Mouse (Mus musculus): ENCODE measurements around the gene Cept1. TPM values are rescaled to one million over a fixed set of nuclear protein-coding genes. Genes with fewer than 3 reads are reported as not detected.

The Cept1 gene
- polyA plus RNA-seq, 1 experiment, result 42.2 TPM

DNA sequence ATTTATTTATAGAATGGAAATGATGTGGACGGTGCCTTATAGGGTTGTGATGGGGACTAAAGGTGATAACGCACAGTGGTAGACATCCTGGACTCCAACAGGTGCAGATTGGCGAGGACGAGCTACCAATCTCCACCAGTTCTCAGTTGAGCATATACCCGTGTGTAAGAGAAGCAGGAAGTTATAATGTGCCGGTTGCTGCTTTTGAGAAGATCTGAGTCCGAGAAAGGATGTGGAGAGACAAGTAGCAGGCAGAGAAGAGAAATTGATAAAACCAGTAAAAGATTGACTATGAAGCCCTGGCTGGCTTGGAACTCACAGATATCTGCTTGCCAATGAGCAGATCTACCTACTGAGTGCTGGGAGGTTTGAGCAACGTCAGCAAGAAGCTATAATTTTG lies 54.4 kb downstream of the Cept1 start:
- Histone ChIP-seq H3K4me1 (ENCODE audit: control insufficient read depth, insufficient read depth, low read length) (no peaks in the 10 kb centered on the region), H3K27ac (ENCODE audit: insufficient read depth, low read length) (no peak overlapping the region), H3K4me3 (replicated peaks; ENCODE audit: insufficient read depth, low read depth, low read length) (no peak overlapping the region), H3K27me3 (ENCODE audit: control insufficient read depth, insufficient read depth, low read length) (no peaks in the 10 kb centered on the region)
- 90% methylated on average over 8 of the region's 8 CpGs for WGBS
- TF ChIP-seq POLR2A (IDR thresholded peaks at IDR 0.05; ENCODE audit: borderline replicate concordance, insufficient read depth, low read length) (no peak), CTCF (IDR thresholded peaks at IDR 0.05; ENCODE audit: borderline replicate concordance, insufficient read depth, low read depth, low read length) (no peak)
- DNase-seq, result no peak

- WGBS, result 100% methylated on average over 1 of the region's 1 CpGs
- no peak overlapping the region for H3K27ac ChIP-seq (ENCODE audit: insufficient read depth, low read length)
- no peaks in the 10 kb centered on the region for H3K27me3 ChIP-seq (ENCODE audit: control insufficient read depth, insufficient read depth, low read length)
- no peaks in the 10 kb centered on the region for H3K4me1 ChIP-seq (ENCODE audit: control insufficient read depth, insufficient read depth, low read length)
- no peak for DNase-seq
- H3K4me3 ChIP-seq (replicated peaks; ENCODE audit: insufficient read depth, low read depth, low read length), result no peak overlapping the region
- no peak for TF ChIP-seq CTCF (IDR thresholded peaks at IDR 0.05; ENCODE audit: borderline replicate concordance, insufficient read depth, low read depth, low read length)
- TF ChIP-seq POLR2A (IDR thresholded peaks at IDR 0.05; ENCODE audit: borderline replicate concordance, insufficient read depth, low read length), result no peak
Measured at GRCm38 (mm10) chr3:106492723-106493122, 54.9 kb downstream of the Cept1 start.

DNA sequence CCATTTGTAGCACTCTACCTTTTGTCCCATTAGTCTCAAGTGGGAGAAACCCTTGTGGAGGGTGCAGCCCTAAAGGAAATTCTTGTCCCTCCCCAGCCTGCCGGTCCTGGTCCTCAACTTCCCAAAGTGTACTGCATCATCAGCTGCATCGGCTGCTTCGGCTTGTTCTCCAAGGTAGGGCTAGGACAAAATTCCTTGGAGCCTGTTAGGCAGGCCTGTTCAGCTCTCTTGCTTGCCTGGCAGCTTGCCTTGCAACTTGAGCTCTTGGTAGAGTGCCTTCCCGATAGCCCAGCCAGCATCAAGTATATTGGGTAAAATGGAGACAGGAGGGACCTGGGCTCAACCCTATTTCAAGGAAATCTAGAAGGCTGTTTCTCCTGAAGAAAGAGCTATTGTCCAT lies 57.4 kb downstream of the Cept1 start:
- TF ChIP-seq POLR2A (IDR thresholded peaks at IDR 0.05; ENCODE audit: borderline replicate concordance, insufficient read depth, low read length) (no peak), CTCF (IDR thresholded peaks at IDR 0.05; ENCODE audit: borderline replicate concordance, insufficient read depth, low read depth, low read length) (no peak)
- no peak overlapping the region for H3K27ac ChIP-seq (ENCODE audit: insufficient read depth, low read length)
- 84% methylated on average over 4 of the region's 4 CpGs for WGBS
- no peaks in the 10 kb centered on the region for H3K27me3 ChIP-seq (ENCODE audit: control insufficient read depth, insufficient read depth, low read length)
- H3K4me3 ChIP-seq (replicated peaks; ENCODE audit: insufficient read depth, low read depth, low read length), result no peak overlapping the region
- H3K4me1 ChIP-seq (ENCODE audit: control insufficient read depth, insufficient read depth, low read length), result no peaks in the 10 kb centered on the region
- no peak for DNase-seq

DNA sequence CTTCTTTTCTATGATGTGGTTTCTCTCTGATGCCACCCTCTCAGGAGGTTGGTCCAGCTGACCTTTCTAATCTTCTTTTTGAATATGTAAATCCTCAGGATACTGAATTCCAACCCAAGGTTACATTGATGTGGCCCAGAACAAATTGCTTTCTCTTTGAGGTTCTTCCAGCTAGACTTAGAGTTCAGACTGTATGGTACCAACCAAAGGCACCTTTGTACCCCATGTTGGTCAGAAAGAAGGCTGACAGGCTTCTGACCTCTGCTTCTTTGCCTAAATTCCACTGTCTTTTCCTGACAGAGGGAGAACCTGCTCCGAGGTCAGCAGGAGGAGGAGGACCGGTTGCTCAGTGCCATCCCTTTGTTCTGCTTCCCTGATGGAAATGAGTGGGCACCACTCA lies 60.1 kb downstream of the Cept1 start:
- Histone ChIP-seq H3K4me3 (replicated peaks; ENCODE audit: insufficient read depth, low read depth, low read length) (no peak overlapping the region), H3K27ac (ENCODE audit: insufficient read depth, low read length) (no peak overlapping the region), H3K4me1 (ENCODE audit: control insufficient read depth, insufficient read depth, low read length) (no peaks in the 10 kb centered on the region), H3K27me3 (ENCODE audit: control insufficient read depth, insufficient read depth, low read length) (no peaks in the 10 kb centered on the region)
- DNase-seq, result no peak
- WGBS, result 78% methylated on average over 2 of the region's 2 CpGs
- TF ChIP-seq CTCF (IDR thresholded peaks at IDR 0.05; ENCODE audit: borderline replicate concordance, insufficient read depth, low read depth, low read length) (no peak), POLR2A (IDR thresholded peaks at IDR 0.05; ENCODE audit: borderline replicate concordance, insufficient read depth, low read length) (no peak)

GRCm38 (mm10) chr3:106485810-106486209 lies 61.8 kb downstream of the Cept1 start:
- DNase-seq, result no peak
- no peak overlapping the region for H3K4me3 ChIP-seq (replicated peaks; ENCODE audit: insufficient read depth, low read depth, low read length)
- TF ChIP-seq POLR2A (IDR thresholded peaks at IDR 0.05; ENCODE audit: borderline replicate concordance, insufficient read depth, low read length) (no peak), CTCF (IDR thresholded peaks at IDR 0.05; ENCODE audit: borderline replicate concordance, insufficient read depth, low read depth, low read length) (no peak)
- H3K4me1 ChIP-seq (ENCODE audit: control insufficient read depth, insufficient read depth, low read length), result no peaks in the 10 kb centered on the region
- no peak overlapping the region for H3K27ac ChIP-seq (ENCODE audit: insufficient read depth, low read length)
- WGBS, result 61% methylated on average over 5 of the region's 5 CpGs
- H3K27me3 ChIP-seq (ENCODE audit: control insufficient read depth, insufficient read depth, low read length), result no peaks in the 10 kb centered on the region

GRCm38 (mm10) chr3:106484861-106485260 lies 62.7 kb downstream of the Cept1 start:
- 95% methylated on average over 3 of the region's 3 CpGs for whole genome bisulfite sequencing
- no peaks in the 10 kb centered on the region for H3K27me3 ChIP-seq (ENCODE audit: control insufficient read depth, insufficient read depth, low read length)
- no peak for DNase-seq
- H3K27ac ChIP-seq (ENCODE audit: insufficient read depth, low read length), result no peak overlapping the region
- H3K4me1 ChIP-seq (ENCODE audit: control insufficient read depth, insufficient read depth, low read length), result no peaks in the 10 kb centered on the region
- TF ChIP-seq POLR2A (IDR thresholded peaks at IDR 0.05; ENCODE audit: borderline replicate concordance, insufficient read depth, low read length) (no peak), CTCF (IDR thresholded peaks at IDR 0.05; ENCODE audit: borderline replicate concordance, insufficient read depth, low read depth, low read length) (no peak)
- H3K4me3 ChIP-seq (replicated peaks; ENCODE audit: insufficient read depth, low read depth, low read length), result no peak overlapping the region

DNA sequence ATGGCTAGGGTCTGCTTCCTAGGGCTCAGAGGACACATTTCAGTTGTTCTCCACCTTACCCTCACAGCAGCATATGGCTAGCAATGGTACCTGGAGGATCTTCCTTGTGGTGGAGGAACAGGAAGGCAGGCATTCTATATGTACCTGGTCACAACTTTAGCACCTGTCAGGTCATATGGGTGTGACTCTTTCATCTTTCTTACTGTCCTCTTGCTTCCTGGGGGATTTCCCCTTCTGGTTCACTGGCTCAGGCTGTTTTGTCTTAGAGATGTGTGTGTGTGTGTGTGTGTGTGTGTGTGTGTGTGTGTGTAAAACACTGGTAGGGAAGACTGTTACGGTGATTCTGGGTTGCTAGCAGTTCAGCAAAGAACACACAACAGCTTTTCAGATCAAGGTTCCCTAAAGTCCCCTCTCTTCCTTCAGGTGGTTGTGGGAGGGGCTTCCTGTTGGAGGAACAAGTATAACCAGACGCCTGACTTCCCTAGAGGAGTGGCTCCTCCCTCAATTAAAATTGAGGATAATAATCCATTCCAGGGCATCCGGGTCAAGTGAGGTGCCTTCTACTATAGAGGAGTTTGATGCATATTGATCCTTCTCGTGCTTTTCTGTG lies 63.7 kb downstream of the Cept1 start:
- Histone ChIP-seq H3K27ac (ENCODE audit: insufficient read depth, low read length) (no peak overlapping the region), H3K4me1 (ENCODE audit: control insufficient read depth, insufficient read depth, low read length) (no peaks in the 10 kb centered on the region), H3K4me3 (replicated peaks; ENCODE audit: insufficient read depth, low read depth, low read length) (no peak overlapping the region), H3K27me3 (ENCODE audit: control insufficient read depth, insufficient read depth, low read length) (no peaks in the 10 kb centered on the region)
- DNase-seq, result no peak
- WGBS, result 86% methylated on average over 4 of the region's 4 CpGs
- TF ChIP-seq CTCF (IDR thresholded peaks at IDR 0.05; ENCODE audit: borderline replicate concordance, insufficient read depth, low read depth, low read length) (no peak), POLR2A (IDR thresholded peaks at IDR 0.05; ENCODE audit: borderline replicate concordance, insufficient read depth, low read length) (no peak)

GRCm38 (mm10) chr3:106483297-106483696 lies 64.3 kb downstream of the Cept1 start:
- 67% methylated on average over 7 of the region's 7 CpGs for WGBS
- Histone ChIP-seq H3K4me1 (ENCODE audit: control insufficient read depth, insufficient read depth, low read length) (no peaks in the 10 kb centered on the region), H3K27ac (ENCODE audit: insufficient read depth, low read length) (no peak overlapping the region), H3K4me3 (replicated peaks; ENCODE audit: insufficient read depth, low read depth, low read length) (no peak overlapping the region), H3K27me3 (ENCODE audit: control insufficient read depth, insufficient read depth, low read length) (no peaks in the 10 kb centered on the region)
- no peak for DNase-seq
- no peak for TF ChIP-seq CTCF (IDR thresholded peaks at IDR 0.05; ENCODE audit: borderline replicate concordance, insufficient read depth, low read depth, low read length)
- TF ChIP-seq POLR2A (IDR thresholded peaks at IDR 0.05; ENCODE audit: borderline replicate concordance, insufficient read depth, low read length), result no peak
